Mouse (Mus musculus) spleen, postnatal 10 days (tissue): Measurements from ENCODE around the gene Acrbp.
A peak's percentile ranks its signal among the peaks of the same experiment; 100 is the strongest.
"Not testable (repeated sequence)": the region's sequence is repeated elsewhere in the genome, so short reads cannot be mapped to it uniquely, and the experiment has no call there.

Experiments
- DNase-seq, 2 experiments: peaks; one replicate each; pipeline ENCODE4 v3.0.0; 2021 to 2022; ENCODE audit warnings: low spot score in 2 of 2

Gene Acrbp

DNA sequence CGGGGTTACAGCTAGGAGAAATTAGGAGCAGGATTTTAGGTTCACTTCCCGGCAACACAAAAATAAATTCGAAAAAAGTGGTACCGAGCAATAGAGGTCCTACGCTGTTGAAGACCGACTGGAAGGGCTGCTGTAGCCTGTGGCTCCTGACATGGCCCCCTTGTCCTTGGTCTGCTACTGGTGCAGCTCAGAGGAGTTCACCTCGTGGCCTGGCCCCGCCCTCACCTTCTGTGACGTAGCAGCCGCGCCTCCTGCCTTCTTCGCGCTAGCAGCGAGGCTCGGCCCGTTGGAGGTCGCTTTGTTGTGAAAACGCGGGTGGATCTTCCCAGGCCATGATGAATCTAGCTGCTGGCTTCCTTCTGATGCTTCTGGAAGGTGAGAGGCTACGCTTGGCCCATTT lies at the start of gene Acrbp:
Acrbp (plus strand) TSS at position 12 of the 400 bp plus-strand sequence.
- no peak for DNase-seq

DNA sequence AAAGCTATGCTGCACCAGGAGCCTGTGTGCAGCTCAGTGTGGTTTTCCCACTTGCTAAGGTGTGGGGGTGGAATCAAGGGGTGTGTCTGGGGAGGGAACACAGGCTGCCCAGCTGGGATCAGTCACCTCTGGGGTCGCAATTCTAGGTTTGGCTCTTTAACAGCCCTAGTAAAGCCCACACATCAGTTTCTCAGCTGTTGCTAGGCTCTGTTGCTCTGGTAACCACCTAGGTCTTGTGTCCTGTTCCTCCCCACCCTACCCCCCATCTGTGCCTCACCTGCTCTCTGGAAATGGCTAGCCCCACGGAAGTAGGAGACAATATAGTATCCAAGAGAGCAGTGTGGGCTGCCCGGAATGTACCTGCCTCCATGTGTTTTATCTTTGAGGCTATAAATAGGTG lies 45.8 kb upstream of the Acrbp start:
- DNase-seq, result no peak

DNA sequence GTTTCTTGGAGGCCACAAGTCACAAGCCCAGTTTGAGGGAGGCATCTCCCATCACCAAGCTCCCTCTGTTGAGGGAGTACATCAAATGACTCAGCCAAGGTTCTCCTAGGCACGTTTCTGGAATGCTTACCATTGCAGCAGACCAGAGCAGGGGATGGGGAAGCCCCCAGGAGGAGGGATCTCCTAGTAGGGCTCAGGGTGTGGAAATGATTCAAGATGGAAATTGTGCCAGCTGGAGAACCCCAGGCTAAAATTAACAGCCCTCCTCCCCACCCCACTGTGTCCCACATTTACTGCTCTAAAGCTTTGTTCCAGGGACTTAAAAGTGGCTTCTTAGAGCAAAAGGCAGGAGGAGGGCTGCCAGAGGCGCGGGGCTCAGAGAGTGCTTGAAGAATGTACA lies 44.4 kb upstream of the Acrbp start:
- no peak for DNase-seq

DNA sequence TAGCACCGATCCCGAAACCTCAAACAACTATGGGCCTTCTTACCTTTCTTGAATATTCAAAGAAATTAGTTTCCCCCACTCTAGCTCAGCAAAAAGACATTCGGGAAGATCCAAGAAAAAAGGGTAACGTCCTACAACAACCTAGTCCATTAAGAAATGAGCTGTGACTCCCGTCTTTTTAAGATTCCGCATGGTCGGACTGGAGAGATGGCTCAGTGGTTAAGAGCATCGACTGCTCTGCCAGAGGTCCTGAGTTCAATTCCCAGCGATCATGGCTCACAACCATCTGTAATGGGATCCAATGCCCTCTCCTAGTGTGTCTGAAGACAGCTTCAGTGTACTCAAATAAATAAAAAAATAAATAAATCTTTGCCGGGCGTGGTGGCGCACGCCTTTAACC lies 41.4 kb upstream of the Acrbp start:
- no peak for DNase-seq

DNA sequence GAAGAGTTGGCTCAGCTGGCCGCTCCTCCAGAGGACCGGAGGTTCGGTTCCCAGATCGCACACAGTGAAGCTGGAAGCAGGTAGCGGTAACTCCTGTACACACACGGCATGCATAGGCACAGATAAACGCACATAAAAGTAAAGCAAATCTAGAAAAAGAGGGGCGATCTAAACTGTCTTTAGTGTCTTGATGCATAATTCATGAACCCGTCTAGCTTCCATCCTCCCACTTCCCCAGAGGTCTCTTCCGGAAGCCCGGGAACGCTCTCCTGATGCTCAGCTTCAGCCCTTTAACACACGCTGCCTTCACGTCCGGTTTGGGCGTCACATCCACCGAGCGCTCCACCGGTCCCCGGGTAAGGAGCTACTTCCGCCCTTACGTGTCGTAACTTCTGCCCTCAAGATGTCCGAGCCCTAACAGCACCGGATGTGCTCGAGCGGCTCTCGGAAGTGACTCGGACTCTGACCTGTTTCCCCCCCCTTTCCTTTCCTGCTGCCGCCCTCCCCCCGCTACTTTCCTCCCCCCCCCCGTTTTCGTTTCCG lies 40.8 kb upstream of the Acrbp start:
- peak; percentile 84 to 95 for DNase-seq

DNA sequence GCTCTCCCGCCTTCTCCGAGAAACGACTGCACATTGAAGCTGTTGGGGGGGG lies 40.5 kb upstream of the Acrbp start, which contains the start of gene Zfp384:
Zfp384 (plus strand) TSS at position 17 of the 52 bp plus-strand sequence.
- DNase-seq, result no peak

DNA sequence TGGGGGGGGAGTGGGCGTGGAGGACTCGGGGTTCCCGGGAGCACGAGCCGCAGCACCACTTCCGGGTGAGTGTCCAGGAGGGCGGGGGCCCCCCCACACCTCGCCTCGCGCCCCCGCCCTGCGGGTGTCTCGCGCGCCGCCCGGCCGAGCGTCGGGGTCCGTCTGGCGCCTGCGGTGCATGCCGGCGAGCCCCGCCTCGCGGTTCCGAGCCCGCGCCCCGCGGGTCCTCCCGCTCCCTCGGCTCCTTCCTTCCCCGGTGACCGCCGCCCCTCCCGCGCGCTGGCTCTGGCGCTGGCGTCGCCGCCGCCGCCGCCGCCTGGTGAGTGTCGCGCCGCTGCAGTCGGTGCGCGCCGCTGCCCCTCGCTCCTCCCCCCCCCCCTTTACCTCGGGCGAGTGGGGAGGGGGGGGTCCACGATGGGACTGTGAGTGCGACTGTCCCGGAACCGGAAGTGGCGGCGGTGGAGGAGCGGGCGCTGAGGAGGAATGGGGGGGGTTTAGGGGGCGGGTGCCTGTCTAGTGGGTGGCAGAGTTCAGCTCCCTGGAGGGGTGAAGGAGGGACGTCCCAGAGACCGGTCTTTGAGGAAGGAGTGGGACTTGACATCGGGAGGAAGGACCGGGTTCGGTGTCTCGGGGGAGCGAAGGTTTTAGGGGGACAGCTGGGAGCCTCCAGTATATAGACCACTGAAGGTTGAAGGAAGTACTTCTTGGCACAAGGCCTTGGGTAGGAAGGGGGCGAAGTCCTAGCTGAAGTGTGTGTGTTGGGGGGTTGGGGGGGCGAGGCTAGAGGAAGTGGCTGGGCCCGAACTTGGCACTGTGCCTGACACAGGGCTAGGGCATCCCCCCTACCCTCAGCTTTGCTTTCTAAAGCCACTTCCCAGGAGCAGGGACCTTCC lies 40.1 kb upstream of the Acrbp start:
- peak; percentile 69 to 83 for DNase-seq

DNA sequence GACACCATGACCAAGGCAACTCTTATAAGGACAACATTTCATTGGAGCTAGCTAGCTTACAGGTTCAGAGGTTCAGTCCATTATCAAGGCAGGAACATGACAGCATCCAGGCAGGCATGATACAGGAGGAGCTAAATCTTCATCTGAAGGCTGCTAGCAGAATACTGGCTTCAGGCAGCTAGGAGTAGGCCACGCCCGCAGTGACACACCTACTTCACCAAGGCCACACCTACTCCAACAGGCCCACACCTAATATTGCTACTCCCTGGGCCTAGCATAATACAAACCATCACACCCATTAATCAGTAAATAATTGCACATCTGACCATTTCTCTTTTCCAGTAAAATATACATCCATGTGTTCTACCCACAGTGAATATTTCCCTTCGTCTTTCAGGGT lies 31.8 kb upstream of the Acrbp start:
- peak in 1 of 2 experiments; percentile 74 for DNase-seq

DNA sequence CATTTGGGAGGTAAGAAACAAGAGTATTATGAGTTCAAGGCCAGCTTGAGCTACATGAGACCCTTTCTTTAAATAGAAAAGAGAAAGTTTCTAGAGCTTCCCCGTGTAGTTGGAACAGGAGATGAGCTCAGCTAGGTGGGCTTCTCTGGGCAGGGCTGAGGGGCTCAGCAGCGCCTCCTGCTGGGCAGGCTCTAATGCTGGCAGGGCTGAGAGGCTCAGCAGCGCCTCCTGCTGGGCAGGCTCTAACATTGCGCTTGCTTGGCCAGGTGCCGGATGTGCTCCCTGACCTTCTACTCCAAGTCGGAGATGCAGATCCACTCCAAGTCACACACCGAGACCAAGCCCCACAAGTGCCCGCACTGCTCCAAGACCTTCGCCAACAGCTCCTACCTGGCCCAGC lies 19.0 kb upstream of the Acrbp start:
- peak; percentile 47 to 78 for DNase-seq

DNA sequence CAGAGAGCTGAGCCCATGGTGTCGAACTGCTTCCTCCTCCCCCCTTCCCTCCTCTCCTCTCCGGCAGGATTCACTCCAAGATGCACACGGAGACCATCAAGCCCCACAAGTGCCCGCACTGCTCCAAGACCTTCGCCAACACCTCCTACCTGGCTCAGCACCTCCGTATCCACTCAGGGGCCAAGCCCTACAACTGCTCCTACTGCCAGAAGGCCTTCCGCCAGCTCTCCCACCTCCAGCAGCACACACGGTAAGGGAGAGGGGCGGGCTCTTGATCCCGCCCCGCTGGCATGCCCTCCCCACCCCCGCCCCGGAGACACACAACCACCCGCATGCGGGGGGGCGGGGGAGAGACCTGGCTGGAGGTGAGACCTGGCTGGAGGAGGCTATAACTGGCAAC lies 17.9 kb upstream of the Acrbp start:
- no peak for DNase-seq

DNA sequence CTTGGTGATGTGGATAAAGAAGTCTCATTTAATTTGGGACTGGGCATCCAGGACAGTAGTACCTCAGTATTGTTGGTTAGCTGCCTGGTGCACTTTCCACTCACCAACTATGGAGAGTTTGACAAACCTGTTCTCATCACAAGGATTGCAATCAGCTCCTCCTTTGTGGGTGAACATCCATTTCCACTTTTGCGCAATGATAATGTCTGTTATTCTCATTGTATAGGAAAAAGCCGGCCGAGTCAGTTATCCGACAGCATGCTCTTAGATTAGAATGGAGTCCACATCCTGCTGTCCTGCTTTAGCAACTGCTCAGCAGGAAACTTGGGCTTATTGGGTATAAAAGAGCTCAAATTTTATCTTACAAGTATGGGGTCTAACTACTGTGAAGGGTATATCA lies 10.8 kb upstream of the Acrbp start:
- DNase-seq, result no peak

DNA sequence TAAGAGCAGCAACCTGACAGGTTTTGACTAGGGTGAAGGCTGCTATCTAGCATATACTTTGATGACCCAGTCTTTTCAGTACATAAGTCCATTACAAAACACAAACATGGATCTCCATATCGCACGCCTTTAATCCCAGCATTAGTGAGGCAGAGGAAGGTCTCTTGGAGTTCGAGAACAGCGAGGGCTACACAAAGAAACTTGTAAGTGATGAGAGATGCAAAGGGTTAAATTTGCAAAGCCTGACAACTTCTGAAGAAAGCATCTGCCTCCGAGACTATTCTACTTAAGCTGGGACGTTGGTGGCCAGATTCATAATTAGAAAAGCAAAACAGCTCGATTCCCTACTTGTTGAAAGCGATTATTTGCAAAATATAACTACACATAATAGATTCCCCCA lies 10.4 kb upstream of the Acrbp start:
- peak in 1 of 2 experiments; percentile 43 for DNase-seq

DNA sequence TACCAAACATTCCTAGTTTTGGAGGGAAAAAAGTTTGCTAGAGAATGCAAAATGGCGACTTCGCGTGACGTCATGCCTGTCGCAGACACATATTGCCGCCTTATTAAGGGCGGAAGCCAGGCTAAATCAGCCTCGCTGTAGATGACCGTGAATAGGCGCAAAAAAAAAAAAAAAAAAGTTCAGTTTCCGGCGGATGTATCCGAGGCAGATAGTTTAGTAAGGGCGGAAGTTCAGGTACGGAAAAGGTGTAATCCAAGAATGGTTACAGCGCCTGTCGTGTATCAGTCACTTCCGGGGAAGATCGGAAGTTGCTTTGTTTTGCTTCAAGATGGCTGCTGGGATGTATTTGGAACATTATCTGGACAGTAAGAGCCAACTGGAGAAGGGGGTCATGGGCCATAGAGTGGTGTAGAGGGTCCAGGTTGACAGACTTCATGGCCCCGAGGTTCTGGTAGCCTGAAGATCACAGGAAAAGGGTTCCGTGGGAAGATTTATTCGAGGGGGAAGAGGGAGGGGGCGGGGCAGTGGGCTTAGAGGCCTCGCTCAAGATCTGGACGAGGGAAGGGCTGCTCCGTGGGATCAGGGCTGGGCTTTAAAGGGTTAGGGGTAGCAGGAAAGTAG lies 9.8 kb upstream of the Acrbp start, which contains the start of gene Ing4:
Ing4 (plus strand) TSS at position 228 of the 621 bp plus-strand sequence.
- DNase-seq, result peak; percentile 72 to 91

DNA sequence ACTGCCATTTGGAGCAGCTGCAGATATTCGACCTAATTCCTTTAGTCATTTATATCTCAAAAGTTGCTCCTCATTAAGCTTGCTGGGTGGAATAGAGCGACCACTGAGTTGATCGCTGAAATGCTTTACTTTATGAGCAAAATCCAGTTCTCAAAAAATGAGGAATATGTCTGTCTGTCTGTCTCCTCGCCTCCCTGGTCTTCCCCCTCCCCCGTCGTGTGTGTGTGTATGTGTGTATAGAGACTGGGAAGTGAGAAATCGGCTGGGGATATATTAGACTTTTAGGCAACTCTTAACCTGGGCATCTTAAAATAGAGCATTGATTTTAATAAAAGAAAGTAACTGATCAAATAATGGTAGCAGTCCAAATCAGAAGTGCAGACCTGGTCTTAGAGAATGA lies 9.3 kb upstream of the Acrbp start:
- no peak for DNase-seq

DNA sequence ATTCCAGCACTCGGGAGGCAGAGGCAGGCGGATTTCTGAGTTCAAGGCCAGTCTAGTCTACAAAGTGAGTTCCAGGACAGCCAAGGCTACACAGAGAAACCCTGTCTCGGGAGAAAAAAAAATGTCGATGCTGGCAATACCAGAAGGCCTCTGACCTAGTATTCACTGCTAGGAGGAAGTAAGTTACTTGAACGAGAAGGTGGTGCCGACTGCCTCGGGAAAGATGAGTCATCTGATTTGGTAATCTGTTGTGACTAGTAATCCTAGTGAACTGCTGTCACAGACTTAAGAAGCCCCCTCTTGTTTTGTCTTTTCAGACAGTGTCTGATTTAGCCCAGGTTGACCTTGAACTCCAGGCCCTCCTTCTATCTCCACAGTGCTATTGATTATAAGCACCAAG lies 8.4 kb upstream of the Acrbp start:
- DNase-seq, result no peak

DNA sequence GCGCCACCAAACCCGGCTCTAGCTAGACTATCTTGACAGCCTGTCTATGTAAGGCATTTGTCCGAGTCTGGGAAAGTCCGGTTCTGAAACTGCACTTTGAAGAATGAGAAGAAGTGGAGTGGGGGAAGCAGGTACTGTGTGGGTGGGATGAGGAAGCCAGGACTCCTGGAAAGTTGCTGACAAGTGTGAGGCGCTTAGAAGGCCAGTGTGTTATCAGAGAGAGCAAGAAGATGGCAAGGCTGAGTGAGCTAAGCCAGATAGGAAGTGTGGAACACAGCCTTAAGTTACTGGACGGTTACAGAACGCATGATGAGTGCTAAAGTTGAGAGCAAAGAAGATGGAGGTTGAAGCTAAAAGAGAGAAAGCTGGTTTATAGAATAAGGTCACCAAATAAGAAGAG lies 7.4 kb upstream of the Acrbp start:
- DNase-seq, result no peak

DNA sequence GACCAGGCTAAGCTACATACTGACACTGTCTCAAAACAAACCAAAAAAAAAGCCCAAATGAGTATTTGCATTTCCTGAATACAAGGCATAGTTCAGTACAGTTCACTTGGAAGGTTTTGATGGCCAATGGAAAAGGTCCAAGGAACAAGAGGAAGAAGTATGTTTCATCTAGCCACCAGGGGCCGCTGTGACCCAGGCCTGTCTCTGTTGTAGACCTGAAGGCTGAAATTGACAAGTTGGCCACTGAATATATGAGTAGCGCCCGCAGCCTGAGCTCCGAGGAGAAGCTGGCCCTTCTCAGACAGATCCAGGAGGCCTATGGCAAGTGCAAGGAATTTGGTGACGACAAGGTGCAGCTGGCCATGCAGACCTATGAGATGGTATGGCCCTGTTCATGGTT lies 2.8 kb upstream of the Acrbp start:
- DNase-seq, result peak; percentile 63 to 87

DNA sequence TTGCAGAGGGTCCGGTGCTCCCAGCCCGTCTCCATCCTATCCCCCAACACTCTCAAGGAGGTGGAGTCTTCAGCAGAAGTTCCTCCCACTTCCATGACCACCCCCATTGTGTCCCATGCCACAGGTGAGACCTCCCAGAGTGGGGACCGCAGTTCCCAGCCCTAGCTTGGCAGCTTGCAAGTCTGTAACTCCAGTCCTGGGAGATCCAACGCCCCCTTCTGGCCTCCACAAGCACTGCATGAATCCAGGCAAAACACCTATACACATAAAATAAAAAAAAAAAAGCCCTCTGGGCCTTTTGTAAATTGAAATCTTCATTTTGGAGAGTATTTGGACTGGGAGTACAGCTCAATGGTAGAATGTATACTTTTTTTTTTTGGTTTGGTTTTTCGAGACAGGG lies 1.7 kb downstream of the Acrbp start:
- peak in 1 of 2 experiments; percentile 59 for DNase-seq

DNA sequence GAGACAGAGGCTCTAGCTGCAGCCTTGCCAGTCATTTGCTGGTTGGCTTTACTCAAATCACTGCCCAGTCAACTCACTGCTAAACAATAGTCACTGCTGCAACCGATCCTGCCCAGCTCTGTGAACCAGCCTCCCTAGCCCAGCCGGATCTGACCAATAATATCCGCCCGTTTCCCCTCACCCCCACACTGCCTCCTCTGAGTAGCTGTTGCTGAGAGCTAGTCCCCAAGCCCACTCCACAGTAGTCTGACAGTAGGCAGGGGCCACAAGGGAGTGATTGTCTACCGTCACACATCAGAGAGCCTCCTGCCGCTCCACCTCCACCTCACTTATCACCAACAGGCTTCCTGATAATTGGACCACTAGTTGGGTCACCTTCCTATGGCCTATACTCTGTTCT lies 12.0 kb downstream of the Acrbp start:
- DNase-seq, result no peak

DNA sequence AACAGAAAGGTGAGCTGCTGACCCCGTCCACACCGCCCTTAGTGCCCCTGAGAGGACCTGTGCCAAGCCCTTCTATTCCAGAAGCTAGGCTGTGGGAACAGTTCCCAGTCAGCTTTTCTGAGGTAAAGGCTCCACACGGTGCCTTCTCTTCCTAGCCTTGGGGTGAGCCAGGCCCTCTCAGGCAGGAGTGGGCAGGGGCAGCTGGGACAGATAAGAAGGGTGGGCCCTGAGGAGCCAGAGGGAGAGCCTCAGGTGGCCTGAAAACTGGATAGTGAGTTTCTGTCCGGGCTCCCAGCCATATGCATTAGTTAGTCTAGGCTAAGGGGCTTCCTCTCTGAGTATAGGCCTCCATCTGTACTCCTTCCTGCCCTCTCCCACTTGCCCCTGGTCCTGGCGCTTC lies 13.0 kb downstream of the Acrbp start:
- DNase-seq, result no peak

DNA sequence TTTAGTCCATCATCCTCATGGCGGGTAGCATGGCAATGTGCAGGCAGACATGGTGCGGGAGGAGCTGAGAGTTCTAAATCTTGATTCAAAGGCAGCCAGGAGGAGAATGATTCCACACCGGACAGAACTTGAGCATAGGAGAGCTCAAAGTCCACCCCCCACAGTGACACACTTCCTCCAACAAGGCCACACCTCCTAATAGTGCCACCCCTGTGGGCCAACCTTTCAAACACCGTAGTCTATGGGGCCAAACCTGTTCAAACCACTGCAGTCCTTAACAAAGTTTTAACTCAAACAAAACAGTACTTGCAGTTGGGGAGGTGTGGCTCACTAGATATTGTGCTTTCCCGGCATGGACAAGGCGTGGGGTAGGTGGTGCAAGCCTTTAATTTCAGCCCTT lies 14.4 kb downstream of the Acrbp start:
- no peak for DNase-seq

DNA sequence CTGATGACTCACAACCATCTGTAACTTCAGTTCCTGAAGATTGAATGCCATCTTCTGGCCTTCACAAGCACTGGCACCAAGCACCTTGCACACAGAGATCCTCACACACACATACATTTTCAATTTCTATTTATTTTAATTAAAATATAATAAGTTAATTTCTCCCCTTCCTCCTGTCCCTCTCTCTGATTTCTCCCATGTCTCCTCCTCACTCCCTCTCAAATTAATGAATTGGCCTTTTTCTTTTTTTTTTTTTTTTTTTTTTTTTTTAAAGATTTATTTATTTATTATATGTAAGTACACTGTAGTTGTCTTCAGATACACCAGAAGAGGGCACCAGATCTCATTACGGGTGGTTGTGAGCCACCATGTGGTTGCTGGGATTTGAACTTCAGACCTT lies 15.7 kb downstream of the Acrbp start:
- DNase-seq, result not testable (repeated sequence)

DNA sequence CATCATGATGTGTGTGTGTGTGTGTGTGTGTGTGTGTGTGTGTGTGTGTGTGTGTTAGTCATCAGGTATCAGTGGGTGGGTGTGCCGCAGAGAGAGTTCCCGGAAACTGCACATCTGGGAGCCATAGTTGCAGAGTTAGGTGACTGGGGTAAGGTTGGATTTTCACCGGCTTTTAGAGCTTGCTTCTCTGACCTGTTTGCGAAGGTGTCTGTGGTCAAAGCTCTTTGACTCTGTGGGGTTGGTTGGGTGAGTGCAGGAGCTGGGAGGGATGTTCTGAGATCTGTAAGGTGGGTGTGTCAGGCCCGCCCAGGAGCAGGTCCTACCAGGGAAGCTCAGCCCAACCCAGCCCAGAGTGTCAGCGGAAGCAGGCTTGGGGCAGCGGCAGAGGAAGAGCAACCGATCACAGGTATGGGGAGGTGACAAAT lies 18.1 kb downstream of the Acrbp start, which contains the start of gene Lpar5:
Lpar5 (plus strand) TSS at position 350 of the 425 bp plus-strand sequence.
- DNase-seq, result no peak
